Mouse (Mus musculus) naive thymus-derived CD4-positive, alpha-beta T cell, adult 2 months (primary cell): ENCODE data around the gene Gm12666.
"Not testable (repeated sequence)": the region's sequence is repeated elsewhere in the genome, so short reads cannot be mapped to it uniquely, and the experiment has no call there.

Experiments
- DNase-seq: peaks from one replicate; pipeline ENCODE4 v3.0.0-alpha.2; 2011; ENCODE audit warnings: low read depth

Gm12666 gene

GRCm38 (mm10) chr4:92191649-92192048, at the start of gene Gm12666:
Gene Gm12666, minus strand, starts transcription at chr4:92191749.
- DNase-seq, result not testable (repeated sequence)

DNA sequence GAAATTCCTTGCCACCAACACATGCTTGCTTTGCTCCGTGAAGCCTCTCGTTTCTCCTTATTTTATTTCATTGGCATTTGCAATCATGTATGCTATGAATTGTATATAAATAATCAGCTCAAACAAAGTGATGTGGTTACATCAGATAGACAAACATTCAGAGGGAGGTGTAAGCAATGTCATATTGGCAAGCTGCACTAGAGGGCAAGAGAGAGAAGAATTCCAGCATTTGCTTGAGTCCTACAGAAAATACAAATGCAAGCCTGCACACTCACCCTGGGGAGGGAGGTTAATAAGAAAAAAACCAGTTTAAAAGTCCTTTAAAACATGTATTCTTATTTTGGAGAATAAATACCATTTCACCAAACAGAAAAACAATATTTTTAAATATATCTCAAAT, 34.8 kb upstream of the Gm12666 start:
- DNase-seq, result no peak

DNA sequence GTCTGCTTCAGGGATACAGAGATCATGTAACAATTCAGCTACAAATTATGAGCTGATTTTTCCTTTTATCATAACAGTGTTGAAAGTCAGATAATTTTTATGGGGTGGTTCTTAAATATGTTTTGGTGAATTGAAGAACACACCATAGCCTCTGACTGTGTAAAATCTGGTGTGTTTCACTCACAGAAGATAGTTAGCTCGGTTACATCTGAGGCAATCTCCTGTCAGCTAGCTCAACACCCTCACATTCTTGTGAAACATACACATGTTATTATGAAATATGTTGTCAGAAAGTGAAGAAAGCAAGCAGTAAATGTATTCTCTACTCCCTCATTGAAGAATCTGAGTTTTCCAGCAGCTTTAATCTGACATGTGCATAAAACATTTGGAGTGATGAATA, 24.7 kb upstream of the Gm12666 start:
- no peak for DNase-seq

- no peak for DNase-seq
These were observed 38.9 kb downstream of the Gm12666 start for GRCm38 (mm10) chr4:92152646-92153045.

GRCm38 (mm10) chr4:92147134-92147533, 44.4 kb downstream of the Gm12666 start, which contains the start of gene Izumo3:
Gene Izumo3, minus strand, starts transcription at chr4:92147234.
- no peak for DNase-seq
